Mouse (Mus musculus): ENCODE results near the gene Itsn1. TPM values are rescaled to one million over a fixed set of nuclear protein-coding genes. Genes with fewer than 3 reads are reported as not detected.

Gene Itsn1
- polyA plus RNA-seq, 1 experiment from 2014 or later: 60.7 TPM

DNA sequence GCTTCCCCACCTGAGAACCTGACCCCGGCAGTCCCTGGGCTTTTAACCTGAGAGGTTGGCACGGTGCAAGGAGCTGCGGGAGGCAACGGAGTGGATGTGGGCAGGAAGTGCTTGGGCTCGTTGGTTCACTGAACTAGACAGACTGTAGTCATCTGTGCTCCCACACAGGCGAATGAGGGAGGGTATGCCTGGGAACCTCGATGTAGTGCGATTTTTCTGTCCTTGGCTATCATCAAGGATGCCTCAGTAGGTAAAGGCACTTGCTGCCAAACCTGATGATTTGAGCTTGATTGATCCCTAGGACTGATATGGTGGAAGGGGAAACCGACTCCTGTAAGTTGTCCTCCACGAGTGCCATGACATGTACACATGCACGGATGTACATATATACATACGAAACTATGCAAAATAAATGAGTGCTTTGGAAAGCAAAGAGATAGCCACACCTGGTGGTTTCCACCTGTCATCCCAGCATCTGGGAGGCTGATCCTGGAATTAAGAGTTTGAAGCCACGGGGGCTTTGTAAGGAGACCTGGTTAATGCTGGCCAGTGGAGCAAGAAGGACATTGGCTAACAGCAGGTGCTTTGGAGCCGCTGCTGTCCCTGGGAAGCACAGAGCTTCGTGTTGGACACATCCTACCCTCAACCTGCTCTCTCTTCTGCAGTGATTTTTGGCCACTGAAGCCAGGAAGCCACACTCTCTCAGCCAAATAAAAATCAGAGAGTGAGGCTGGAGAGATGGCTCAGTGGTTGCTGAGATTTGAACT is 180.7 kb downstream of the Itsn1 start:
- Histone ChIP-seq H3K4me2 (ENCODE audit: low read length) (no peak overlapping the region), H3K4me1 (ENCODE audit: control insufficient read depth, insufficient read depth, low read length) (no peaks in the 10 kb centered on the region), H3K4me3 (ENCODE audit: low read depth, low read length) (no peak overlapping the region), H3K27me3 (ENCODE audit: control insufficient read depth, insufficient read depth, low read depth, low read length) (no peaks in the 10 kb centered on the region), H3K9me3 (replicated peaks; ENCODE audit: control insufficient read depth, low read length, poor library complexity, severe bottlenecking) (no peaks in the 10 kb centered on the region), H3K27ac (ENCODE audit: low read length) (no peak overlapping the region), H3K9ac (ENCODE audit: low read depth, low read length) (no peak overlapping the region), H3K36me3 (ENCODE audit: control insufficient read depth, insufficient read depth, low read length) (peaks cover 16% of the 10 kb centered on the region)
- WGBS: 89% methylated on average over 15 of the region's 15 CpGs
- ATAC-seq: no peak

- ATAC-seq: peak; percentile 59; the same call in 1 of the 2 replicates
- 24% methylated on average over 17 of the region's 17 CpGs for WGBS
- Histone ChIP-seq H3K9ac (ENCODE audit: low read depth, low read length) (no peak overlapping the region; the same call in 1 of the 2 replicates), H3K4me3 (ENCODE audit: low read depth, low read length) (0 out of 2 replicates have a peak overlapping the region, but pooled peaks have one; percentile 3), H3K27ac (ENCODE audit: low read length) (peak overlapping the region; percentile 10; the same call in 1 of the 2 replicates), H3K9me3 (replicated peaks; ENCODE audit: control insufficient read depth, low read length, poor library complexity, severe bottlenecking) (no peaks in the 10 kb centered on the region), H3K4me2 (ENCODE audit: low read length) (peak overlapping the region; percentile 37), H3K27me3 (ENCODE audit: control insufficient read depth, insufficient read depth, low read depth, low read length) (no peaks in the 10 kb centered on the region), H3K4me1 (ENCODE audit: control insufficient read depth, insufficient read depth, low read length) (0 out of 2 replicates have a peak, but pooled peaks cover 2% of the 10 kb centered on the region), H3K36me3 (ENCODE audit: control insufficient read depth, insufficient read depth, low read length) (peaks cover under 1% of the 10 kb centered on the region; the same call in 1 of the 2 replicates)
Measured at GRCm38 (mm10) chr16:91917631-91918096, 188.6 kb downstream of the Itsn1 start.

GRCm38 (mm10) chr16:91918461-91918860 is 189.4 kb downstream of the Itsn1 start:
- no peaks in the 10 kb centered on the region for H3K9me3 ChIP-seq (replicated peaks; ENCODE audit: control insufficient read depth, low read length, poor library complexity, severe bottlenecking)
- 0 out of 2 replicates have a peak, but pooled peaks cover 2% of the 10 kb centered on the region for H3K4me1 ChIP-seq (ENCODE audit: control insufficient read depth, insufficient read depth, low read length)
- no peak overlapping the region for H3K4me2 ChIP-seq (ENCODE audit: low read length)
- no peaks in the 10 kb centered on the region for H3K27me3 ChIP-seq (ENCODE audit: control insufficient read depth, insufficient read depth, low read depth, low read length)
- no peak; the same call in 1 of the 2 replicates for ATAC-seq
- H3K9ac ChIP-seq (ENCODE audit: low read depth, low read length): no peak overlapping the region
- no peak overlapping the region for H3K27ac ChIP-seq (ENCODE audit: low read length)
- H3K4me3 ChIP-seq (ENCODE audit: low read depth, low read length): no peak overlapping the region
- WGBS: 61% methylated on average over 4 of the region's 4 CpGs
- H3K36me3 ChIP-seq (ENCODE audit: control insufficient read depth, insufficient read depth, low read length): no peaks in the 10 kb centered on the region

GRCm38 (mm10) chr16:91919056-91919455 is 190.0 kb downstream of the Itsn1 start:
- H3K27ac ChIP-seq (ENCODE audit: low read length): no peak overlapping the region
- whole genome bisulfite sequencing: 53% methylated on average over 6 of the region's 6 CpGs
- ATAC-seq: no peak

GRCm38 (mm10) chr16:91921340-91921739 is 192.3 kb downstream of the Itsn1 start:
- H3K4me3 ChIP-seq (ENCODE audit: low read depth, low read length): no peak overlapping the region
- H3K27me3 ChIP-seq (ENCODE audit: control insufficient read depth, insufficient read depth, low read depth, low read length): no peaks in the 10 kb centered on the region
- no peak overlapping the region for H3K9ac ChIP-seq (ENCODE audit: low read depth, low read length)
- 95% methylated on average over 11 of the region's 11 CpGs for WGBS
- no peak overlapping the region for H3K27ac ChIP-seq (ENCODE audit: low read length)
- H3K4me2 ChIP-seq (ENCODE audit: low read length): no peak overlapping the region
- H3K36me3 ChIP-seq (ENCODE audit: control insufficient read depth, insufficient read depth, low read length): peaks cover 16% of the 10 kb centered on the region; the same call in 1 of the 2 replicates
- ATAC-seq: no peak
- 0 out of 2 replicates have a peak, but pooled peaks cover 2% of the 10 kb centered on the region for H3K4me1 ChIP-seq (ENCODE audit: control insufficient read depth, insufficient read depth, low read length)
- H3K9me3 ChIP-seq (replicated peaks; ENCODE audit: control insufficient read depth, low read length, poor library complexity, severe bottlenecking): no peaks in the 10 kb centered on the region

More at GRCm38 (mm10) chr16:91919056-91919455, 190.0 kb downstream of the Itsn1 start:
- Histone ChIP-seq H3K36me3 (ENCODE audit: control insufficient read depth, insufficient read depth, low read length) (peaks cover 5% of the 10 kb centered on the region; the same call in 1 of the 2 replicates), H3K9me3 (replicated peaks; ENCODE audit: control insufficient read depth, low read length, poor library complexity, severe bottlenecking) (no peaks in the 10 kb centered on the region), H3K27me3 (ENCODE audit: control insufficient read depth, insufficient read depth, low read depth, low read length) (no peaks in the 10 kb centered on the region), H3K4me1 (ENCODE audit: control insufficient read depth, insufficient read depth, low read length) (0 out of 2 replicates have a peak, but pooled peaks cover 2% of the 10 kb centered on the region), H3K9ac (ENCODE audit: low read depth, low read length) (no peak overlapping the region), H3K4me2 (ENCODE audit: low read length) (no peak overlapping the region), H3K4me3 (ENCODE audit: low read depth, low read length) (no peak overlapping the region)

- no peak overlapping the region for H3K4me2 ChIP-seq (ENCODE audit: low read length)
- no peak overlapping the region for H3K9ac ChIP-seq (ENCODE audit: low read depth, low read length)
- no peak overlapping the region for H3K4me3 ChIP-seq (ENCODE audit: low read depth, low read length)
- H3K27ac ChIP-seq (ENCODE audit: low read length): no peak overlapping the region
- H3K9me3 ChIP-seq (replicated peaks; ENCODE audit: control insufficient read depth, low read length, poor library complexity, severe bottlenecking): no peaks in the 10 kb centered on the region
- ATAC-seq: no peak
- no peaks in the 10 kb centered on the region for H3K4me1 ChIP-seq (ENCODE audit: control insufficient read depth, insufficient read depth, low read length)
- H3K36me3 ChIP-seq (ENCODE audit: control insufficient read depth, insufficient read depth, low read length): peaks cover 32% of the 10 kb centered on the region
- no peaks in the 10 kb centered on the region for H3K27me3 ChIP-seq (ENCODE audit: control insufficient read depth, insufficient read depth, low read depth, low read length)
- 87% methylated on average over 8 of the region's 8 CpGs for WGBS
Measured at GRCm38 (mm10) chr16:91922939-91923338, 193.9 kb downstream of the Itsn1 start.

DNA sequence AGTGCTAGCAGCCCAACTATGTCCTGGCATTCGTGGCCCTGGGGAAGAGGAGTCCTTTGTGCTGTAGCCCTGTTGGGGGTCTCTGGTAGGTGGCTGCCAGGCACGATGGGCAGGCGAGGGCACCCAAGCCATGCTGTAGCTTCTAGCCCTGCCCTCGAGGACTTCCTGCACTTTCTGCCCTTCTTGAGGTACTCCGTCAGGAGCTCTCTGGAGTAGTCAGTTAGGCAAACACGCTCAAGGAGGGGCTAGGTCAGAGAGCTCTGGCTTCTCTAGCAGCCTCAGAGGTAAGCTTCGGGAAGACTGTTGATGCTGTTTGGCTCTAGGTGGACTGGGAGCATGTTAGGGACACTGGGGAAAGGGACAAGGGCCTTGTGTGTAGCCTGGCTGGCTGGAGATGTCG is 195.3 kb downstream of the Itsn1 start:
- WGBS: 93% methylated on average over 8 of the region's 8 CpGs
- peaks cover 35% of the 10 kb centered on the region for H3K36me3 ChIP-seq (ENCODE audit: control insufficient read depth, insufficient read depth, low read length)
- no peaks in the 10 kb centered on the region for H3K9me3 ChIP-seq (replicated peaks; ENCODE audit: control insufficient read depth, low read length, poor library complexity, severe bottlenecking)
- no peak for ATAC-seq
- H3K27me3 ChIP-seq (ENCODE audit: control insufficient read depth, insufficient read depth, low read depth, low read length): no peaks in the 10 kb centered on the region
- no peak overlapping the region for H3K4me3 ChIP-seq (ENCODE audit: low read depth, low read length)
- no peak overlapping the region for H3K4me2 ChIP-seq (ENCODE audit: low read length)
- H3K27ac ChIP-seq (ENCODE audit: low read length): no peak overlapping the region
- no peaks in the 10 kb centered on the region for H3K4me1 ChIP-seq (ENCODE audit: control insufficient read depth, insufficient read depth, low read length)
- no peak overlapping the region for H3K9ac ChIP-seq (ENCODE audit: low read depth, low read length)

DNA sequence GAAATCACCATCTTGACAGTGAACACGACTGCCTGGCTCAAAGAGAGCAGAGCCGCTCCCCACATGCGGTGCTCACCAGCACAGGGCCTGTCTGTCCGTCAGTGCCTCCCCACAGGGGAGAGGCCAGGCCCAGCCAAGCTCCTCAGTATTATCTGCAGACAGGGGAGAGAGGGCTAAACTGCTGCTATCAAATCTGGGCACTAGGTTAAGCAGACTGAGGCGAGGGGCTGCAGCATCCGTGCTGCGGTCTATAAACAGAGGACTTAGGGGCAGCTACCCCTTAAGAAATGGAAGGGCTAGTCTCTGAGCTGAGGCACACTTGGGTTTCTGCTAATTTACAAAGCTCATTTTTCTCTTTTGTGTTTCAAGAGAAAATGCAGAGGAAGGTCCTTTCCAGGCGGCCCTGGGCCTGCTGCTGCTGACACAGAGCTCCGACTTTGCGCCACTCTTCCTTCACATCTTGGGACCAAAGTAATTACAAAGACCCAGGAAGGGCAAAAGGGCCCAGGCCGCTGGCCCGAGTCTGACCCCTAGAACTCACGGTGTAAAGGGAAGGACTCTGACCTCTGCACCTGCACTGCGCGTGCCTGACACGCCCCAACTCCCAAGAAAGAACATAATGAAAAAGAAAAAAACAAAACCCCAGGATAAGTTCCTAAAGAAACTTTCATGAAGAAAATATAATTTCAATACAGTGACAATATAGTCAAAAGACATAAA is 199.0 kb downstream of the Itsn1 start:
- Histone ChIP-seq H3K4me1 (ENCODE audit: control insufficient read depth, insufficient read depth, low read length) (peaks cover 10% of the 10 kb centered on the region), H3K4me3 (ENCODE audit: low read depth, low read length) (no peak overlapping the region), H3K9me3 (replicated peaks; ENCODE audit: control insufficient read depth, low read length, poor library complexity, severe bottlenecking) (no peaks in the 10 kb centered on the region), H3K36me3 (ENCODE audit: control insufficient read depth, insufficient read depth, low read length) (peaks cover 35% of the 10 kb centered on the region), H3K27ac (ENCODE audit: low read length) (no peak overlapping the region), H3K4me2 (ENCODE audit: low read length) (no peak overlapping the region), H3K27me3 (ENCODE audit: control insufficient read depth, insufficient read depth, low read depth, low read length) (no peaks in the 10 kb centered on the region), H3K9ac (ENCODE audit: low read depth, low read length) (no peak overlapping the region)
- WGBS: 84% methylated on average over 16 of the region's 16 CpGs
- no peak for ATAC-seq

Measured in midbrain, embryonic 16.5 days (tissue).